Mouse (Mus musculus) frontal cortex, adult (tissue): ENCODE data around the gene Dynlt1c.
"Not testable (repeated sequence)": the region's sequence is repeated elsewhere in the genome, so short reads cannot be mapped to it uniquely, and the experiment has no call there.

Experiments used
- ATAC-seq: cut with Nextera tagmentation; 2 replicates; pipeline ENCODE4 v1.9.2; 2017; ENCODE audit warnings: mild to moderate bottlenecking, moderate library complexity, mixed read lengths; ENCODE audit not compliant: low TSS enrichment

Dynlt1c gene

DNA sequence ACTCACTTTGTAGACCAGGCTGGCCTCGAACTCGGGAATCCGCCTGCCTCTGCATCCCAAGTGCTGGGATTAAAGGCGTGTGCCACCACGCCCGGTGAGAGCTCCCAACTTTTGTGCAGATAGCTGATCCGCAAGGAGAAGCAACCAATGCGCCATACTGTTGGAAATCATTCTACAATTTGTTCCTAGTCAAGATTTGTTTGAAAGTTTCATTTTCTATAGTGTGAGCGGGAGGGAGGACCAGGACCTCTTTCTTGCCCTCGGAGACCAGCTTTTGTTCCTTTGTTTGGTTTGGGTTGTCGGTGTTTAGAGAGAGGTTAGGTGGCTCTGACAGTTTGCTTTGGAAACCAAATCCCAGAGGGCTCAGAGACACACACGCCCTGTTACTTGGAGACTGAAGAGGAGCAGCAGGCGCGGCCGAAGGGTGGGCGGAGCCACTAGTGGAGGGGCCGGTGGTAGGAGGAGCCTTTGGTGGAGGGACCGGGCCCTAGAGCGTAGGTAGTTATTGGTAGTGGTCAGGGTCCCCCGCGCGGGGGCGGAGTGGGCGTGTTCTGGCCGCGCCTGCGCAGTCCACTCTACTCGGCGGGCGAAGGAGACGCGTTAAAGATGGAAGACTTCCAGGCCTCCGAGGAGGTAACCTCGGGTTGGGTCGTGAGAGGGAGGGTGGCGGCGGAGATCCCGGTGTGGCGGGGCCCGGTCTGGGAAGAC lies at the start of gene Dynlt1c:
Dynlt1c (plus strand) TSS at position 468 of the 708 bp plus-strand sequence.
- peak; percentile 80 for ATAC-seq

- peak; percentile 82 for ATAC-seq
Observed at GRCm38 (mm10) chr17:6553798-6554197, 47.7 kb upstream of the Dynlt1c start.

GRCm38 (mm10) chr17:6554243-6554642 lies 47.2 kb upstream of the Dynlt1c start:
- ATAC-seq = not testable (repeated sequence)

DNA sequence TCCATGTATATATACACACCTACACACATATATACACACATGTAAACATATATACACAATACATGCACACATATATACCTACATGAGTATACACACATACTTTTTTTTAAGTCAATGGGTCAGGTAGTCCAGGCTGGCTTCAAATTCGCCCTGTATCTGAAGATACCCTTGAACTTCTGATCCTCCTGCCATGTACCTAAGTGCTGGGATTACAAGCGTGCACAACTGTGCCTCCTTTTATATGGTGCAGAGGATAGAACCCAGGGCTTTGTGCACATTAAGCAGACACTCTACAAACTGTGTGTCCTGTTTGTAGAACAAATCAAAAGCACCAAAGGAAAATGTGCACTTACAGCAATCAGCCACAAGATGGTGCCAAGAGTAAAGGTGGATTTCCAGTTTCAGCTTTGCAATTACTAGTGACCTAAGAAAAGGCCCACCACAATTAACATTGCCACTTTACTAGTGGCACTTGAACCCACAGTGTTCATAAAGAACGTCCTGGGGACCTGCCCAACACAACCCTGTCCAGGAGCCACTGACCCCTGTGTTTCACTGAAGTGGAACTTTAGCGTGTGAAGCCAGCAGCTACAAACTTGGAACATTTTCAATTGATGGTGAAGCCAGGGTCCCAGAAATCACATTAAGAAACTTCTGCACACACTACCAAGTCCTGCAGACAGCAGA lies 41.9 kb upstream of the Dynlt1c start:
- not testable (repeated sequence) for ATAC-seq

GRCm38 (mm10) chr17:6564866-6565265 lies 36.6 kb upstream of the Dynlt1c start:
- not testable (repeated sequence) for ATAC-seq

DNA sequence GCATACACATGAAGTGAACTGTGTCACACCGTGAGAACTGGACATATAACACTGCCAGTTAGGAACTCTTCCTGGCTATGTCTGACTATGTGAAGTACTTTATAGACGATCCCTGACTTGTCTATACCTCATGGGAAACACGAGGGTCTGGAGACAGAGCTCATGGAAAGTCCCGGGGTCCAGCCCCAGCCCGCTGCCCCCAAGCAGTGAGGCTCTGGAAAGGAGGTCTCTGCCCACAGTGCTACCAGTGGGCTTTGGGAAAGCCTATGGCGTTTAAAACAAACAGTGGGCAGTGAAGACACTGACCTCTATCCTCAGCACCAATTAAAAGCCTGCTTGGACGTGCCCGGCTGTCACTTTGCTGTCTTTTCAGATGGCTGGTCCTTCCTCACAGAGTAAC lies 33.6 kb upstream of the Dynlt1c start:
- ATAC-seq = not testable (repeated sequence)

DNA sequence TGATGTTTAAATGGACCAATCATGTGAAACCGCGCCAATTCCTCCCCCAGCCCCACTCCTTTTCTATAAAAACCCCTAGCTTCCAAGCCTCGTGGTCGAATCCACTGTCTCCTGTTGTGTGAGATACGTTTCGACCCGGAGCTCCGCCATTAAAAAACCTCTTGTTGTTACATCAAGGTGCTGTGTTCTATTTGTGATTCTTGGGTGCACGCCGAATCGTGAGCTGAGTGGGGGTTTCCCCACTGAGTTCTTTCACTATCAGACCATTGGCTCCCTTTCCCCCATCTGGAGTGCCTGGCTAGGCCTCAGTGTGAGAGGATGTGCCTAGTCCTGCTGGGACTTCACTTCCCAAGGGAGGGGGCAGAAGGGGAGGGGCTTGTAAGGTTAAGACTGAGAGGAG lies 30.2 kb upstream of the Dynlt1c start:
- not testable (repeated sequence) for ATAC-seq

DNA sequence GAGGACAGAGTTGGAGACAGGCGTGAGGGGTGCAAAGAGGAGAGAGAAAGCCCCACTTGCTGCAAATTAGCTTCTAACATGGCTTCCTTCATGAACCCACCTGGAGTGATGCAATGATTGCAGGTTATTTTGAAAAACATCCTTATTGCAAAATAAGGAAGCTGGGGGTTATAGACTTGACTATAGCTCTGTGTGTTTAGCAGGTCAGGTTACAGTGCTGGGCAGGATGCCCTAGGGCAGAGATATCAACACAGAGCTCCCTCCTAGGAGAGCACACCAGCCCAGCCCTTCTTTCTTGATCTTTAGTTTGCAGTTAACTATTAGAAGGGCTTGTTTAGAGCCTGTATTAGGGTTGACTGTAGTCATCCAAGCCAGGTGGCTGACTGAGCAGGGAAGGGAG lies 29.3 kb upstream of the Dynlt1c start:
- not testable (repeated sequence) for ATAC-seq

GRCm38 (mm10) chr17:6575376-6575775 lies 26.1 kb upstream of the Dynlt1c start:
- not testable (repeated sequence) for ATAC-seq

DNA sequence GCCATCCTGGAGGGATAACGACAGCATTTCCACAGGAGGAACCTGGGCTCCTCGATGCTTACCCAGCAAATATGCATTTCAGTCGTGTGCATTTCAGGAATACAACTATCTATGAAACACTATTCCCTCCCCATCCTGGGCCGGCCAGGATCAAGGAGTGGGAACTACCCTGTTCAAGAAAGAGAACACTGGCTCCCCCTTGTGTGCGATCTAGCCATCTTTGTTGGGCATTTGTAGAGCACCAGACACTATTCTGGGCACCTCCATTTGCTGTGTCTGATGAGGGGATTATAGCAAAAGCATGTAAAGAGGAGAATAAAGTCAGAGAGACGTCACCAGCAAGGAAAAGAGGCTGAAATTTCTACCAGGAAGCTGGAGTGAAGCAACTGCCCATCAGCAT lies 12.8 kb upstream of the Dynlt1c start:
- peak; percentile 62; the same call in 1 of the 2 replicates for ATAC-seq

- ATAC-seq = not testable (repeated sequence)
Observed at GRCm38 (mm10) chr17:6592109-6592508, 9.4 kb upstream of the Dynlt1c start.

- ATAC-seq = not testable (repeated sequence)
Observed at GRCm38 (mm10) chr17:6593896-6594295, 7.6 kb upstream of the Dynlt1c start.

GRCm38 (mm10) chr17:6595776-6596497 lies 5.5 kb upstream of the Dynlt1c start:
- not testable (repeated sequence) for ATAC-seq

- ATAC-seq = not testable (repeated sequence)
Observed at GRCm38 (mm10) chr17:6598356-6598755, 3.1 kb upstream of the Dynlt1c start.

DNA sequence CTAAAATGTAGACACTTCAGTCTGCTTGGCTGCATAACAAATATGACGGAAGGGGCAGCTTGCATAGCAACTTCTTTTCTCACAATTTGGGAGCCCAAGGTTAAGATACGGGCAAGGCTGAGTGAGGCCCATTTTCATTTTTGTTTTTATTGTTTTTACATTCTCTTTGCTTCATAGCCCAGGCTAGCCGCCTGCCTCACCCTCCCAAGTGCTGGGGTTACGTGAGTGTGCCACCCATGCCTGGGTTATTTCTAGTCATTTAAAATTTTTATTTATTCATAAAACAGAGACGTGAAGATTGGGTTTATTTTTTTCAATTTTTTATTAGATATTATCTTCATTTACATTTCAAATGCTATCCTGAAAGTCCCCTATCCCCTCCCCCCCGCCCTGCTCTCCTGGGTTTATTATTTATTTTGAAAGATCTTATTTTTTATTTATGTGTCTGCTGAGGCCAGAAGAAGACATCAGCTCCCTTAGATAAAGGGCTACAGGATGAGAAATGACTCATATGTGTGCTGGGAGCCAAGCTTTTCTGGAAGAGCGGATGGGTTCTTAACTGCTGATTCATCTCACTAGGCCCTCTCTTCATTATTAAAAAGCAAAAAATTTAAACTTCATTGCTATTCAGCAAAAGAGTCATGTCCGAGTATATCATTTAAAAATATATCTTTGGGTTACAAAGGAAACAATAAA lies 1.1 kb upstream of the Dynlt1c start:
- ATAC-seq = peak; percentile 49; the same call in 1 of the 2 replicates

GRCm38 (mm10) chr17:6602205-6602604 lies 734 bp downstream of the Dynlt1c start:
- ATAC-seq = peak; percentile 35

- ATAC-seq = not testable (repeated sequence)
Observed at GRCm38 (mm10) chr17:6605347-6605746, 3.9 kb downstream of the Dynlt1c start.

DNA sequence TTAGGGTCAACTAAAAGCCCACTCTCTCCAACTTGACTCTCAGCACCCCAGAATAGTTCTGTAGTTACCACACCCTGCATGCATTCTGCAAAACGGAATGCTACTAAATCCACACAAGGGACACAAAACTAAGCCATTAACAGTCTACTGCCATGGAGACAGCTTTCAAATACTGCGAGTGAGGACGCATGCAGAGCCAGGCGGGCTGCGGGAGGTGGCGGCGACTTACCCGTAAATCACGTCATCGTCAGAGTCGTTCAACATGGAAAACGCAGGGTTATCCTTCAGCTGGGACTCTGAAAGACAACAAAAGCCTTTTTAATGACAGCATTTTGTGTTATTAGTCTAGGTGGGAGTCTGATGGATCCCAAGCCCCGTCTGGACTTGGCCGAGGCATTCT lies 12.1 kb downstream of the Dynlt1c start:
- ATAC-seq = not testable (repeated sequence)

GRCm38 (mm10) chr17:6614316-6614715 lies 12.8 kb downstream of the Dynlt1c start:
- not testable (repeated sequence) for ATAC-seq

DNA sequence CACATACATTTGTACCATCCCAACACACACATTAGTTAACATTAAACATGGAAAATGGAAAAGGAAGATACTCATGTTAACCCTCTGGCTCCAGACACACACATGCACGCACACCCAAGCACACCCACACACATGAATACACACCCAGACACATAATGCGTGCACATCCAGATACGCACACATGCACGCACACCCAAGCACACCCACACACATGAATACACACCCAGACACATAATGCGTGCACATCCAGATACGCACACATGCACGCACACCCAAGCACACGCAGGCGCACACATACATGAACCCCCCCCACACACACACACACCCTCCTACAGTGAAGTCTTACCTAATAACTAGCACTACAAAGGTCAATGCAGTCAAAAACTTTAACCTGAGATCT lies 15.3 kb downstream of the Dynlt1c start:
- not testable (repeated sequence) for ATAC-seq

GRCm38 (mm10) chr17:6617689-6618400 lies 16.4 kb downstream of the Dynlt1c start:
- not testable (repeated sequence) for ATAC-seq
